Mouse (Mus musculus) bone marrow, adult 2 months (tissue): Measurements from ENCODE around the gene Gipc2.

ENCODE experiments used
- CTCF ChIP-seq: fragments of 200-500 bp; IDR thresholded peaks from 2 replicates; pipeline ENCODE4 v1.5.1; 2011; ENCODE audit warnings: low read length, control low read depth; ENCODE audit not compliant: control insufficient read depth, insufficient read depth
- POLR2A ChIP-seq: fragments of 200-500 bp; IDR thresholded peaks from 2 replicates; pipeline ENCODE4 v1.6.1; 2011; ENCODE audit warnings: low read depth, mild to moderate bottlenecking, control low read depth, low read length, borderline replicate concordance; ENCODE audit not compliant: control insufficient read depth

- TF ChIP-seq CTCF (no peak), POLR2A (no peak)
Observed at GRCm38 (mm10) chr3:152172322-152172935, 6.4 kb upstream of the Gipc2 start.
